Mouse (Mus musculus): ENCODE measurements around the gene Neurod2.

DNA sequence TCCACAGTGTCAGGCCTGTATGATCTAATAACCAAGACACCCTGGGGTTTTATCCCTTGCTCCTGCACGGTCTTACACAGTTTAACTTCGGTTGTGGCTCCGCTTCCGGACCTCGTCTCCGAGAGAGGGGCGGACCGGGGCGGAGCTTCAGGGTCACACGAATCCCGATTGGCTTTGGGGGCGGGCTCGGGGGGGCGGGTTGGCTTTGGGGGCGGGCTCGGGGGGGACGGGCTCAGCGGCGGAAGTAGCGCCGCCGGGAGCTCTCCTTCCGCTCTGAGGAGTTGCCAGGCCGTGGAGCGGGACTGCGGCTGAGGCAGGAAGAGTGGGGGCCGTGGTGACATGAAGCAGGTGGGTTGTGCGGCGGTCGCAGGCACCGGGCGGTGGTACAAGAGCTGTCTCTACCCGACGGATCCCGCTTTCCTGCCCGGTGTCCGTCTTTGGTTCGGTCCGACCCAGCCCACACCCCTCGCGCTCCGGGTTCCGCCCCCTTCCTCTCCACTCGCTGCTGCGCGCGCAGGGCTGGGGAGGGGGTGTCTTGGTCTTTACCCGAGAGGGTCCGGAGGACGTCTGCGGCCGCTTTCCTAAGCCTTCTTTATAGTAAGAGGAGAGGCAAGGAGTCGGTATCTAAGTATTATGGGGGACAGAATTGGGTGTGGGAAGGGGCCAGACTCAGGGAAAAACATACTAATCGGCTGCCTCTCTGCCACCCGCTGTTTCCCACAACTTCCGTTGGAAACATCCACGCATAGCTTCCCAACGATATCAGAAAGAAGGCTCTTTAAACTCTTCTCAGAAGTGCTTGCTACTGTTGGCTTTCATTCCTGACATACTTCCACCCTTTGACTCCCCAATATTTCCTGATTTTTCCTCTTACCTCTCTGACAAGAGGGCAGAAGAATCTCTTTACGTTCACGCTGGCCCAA lies 29.0 kb upstream of the Neurod2 start, which contains the start of gene Stard3:
- TF ChIP-seq CTCF (IDR thresholded peaks at IDR 0.05; ENCODE audit: borderline replicate concordance, insufficient read depth, low read depth, low read length) (no peak), POLR2A (IDR thresholded peaks at IDR 0.05; ENCODE audit: borderline replicate concordance, insufficient read depth, low read length) (peak; percentile 60)

Data from cerebellum, adult 2 months (tissue).